Mouse (Mus musculus): ENCODE measurements around the gene Clec4f. TPM values are rescaled to one million over a fixed set of nuclear protein-coding genes. Genes with fewer than 3 reads are reported as not detected.
A peak's percentile ranks its signal among the peaks of the same experiment; 100 is the strongest.
"Not testable (repeated sequence)": the region's sequence is repeated elsewhere in the genome, so short reads cannot be mapped to it uniquely, and the experiment has no call there.

Clec4f gene
- total RNA-seq, 2 experiments from 2014 or later: 0.14 TPM; not detected in 1

DNA sequence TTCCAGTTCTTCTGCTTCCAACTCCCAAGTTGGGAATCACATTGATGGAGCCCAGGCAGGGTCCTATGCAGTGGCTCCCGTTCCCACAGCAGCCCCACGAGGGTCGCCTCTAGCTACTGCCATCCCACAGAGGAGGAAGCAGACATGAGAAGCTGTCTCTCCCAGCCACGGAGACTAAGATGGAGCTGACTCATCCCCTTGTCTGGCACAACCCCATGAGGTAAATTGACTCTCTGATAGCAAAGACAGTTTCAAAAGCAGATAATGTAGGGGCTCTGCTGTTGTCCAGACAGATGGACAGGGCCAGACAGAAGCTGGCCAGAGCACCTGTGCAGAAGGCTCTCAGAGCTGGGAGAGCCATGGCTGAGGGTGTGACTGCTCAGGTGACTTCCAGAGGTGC lies 21.4 kb downstream of the Clec4f start:
- DNase-seq; intact Hi-C loops (cut with DNase I): not testable (repeated sequence)

DNA sequence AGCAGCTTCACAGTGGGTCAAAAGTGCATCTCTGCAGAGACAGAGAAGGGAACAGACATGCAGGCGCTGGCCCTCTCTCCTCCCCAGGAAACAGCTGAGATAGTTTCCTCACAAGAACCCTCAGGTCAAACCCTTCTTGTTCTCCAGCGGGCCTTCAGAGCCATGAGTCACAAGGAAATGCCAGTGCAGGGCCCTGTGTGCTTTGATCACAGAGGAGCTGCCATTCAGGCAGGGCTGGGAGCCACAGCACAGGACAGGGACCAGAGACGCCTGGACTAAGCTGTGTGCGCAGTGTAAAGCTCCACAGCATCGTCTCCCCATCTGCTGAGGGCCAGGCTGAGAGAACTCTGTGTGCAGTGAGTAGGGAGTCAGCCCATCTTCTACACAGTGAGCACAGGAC lies 21.9 kb downstream of the Clec4f start:
- intact Hi-C loops (cut with DNase I); DNase-seq: not testable (repeated sequence)

DNA sequence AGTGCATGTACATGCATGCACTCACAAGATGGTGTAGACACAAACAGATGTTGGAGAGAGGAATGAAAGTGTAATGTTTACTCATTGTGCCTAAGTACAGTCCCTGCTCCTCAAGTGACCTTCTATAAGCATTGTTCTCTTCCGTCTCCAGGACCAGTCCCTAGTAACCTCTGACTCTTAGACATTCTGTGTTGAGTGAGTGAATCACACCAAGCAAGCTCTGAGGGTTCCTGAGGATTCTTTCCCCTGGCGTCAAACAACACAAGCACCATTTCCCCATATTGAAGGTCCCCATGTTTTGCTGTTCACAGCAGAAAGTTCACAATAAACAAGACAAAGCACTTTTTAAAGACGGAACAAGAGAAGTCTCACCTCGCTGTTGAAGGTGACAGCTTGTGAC lies 24.2 kb downstream of the Clec4f start:
- intact Hi-C loops (cut with DNase I): no loop called here
- no peak for DNase-seq

DNA sequence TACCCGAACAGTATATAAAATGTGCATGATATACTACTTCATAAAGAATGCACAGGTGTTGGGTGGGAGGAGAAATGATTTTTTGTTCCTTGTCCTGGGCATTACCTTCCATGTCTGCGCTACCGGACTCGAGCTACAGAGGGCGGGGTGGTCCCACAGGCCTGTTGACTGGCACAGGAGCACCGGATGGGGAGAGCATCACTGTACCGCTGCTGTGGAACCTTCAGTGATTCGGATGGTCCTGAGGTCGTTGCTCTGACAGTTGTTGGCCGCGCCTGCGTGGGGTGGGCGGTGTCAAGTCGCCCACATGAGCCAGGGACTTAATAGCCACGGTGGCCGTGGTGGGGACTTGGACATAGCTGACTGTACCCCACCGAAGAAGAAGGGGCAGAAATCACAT lies 29.2 kb downstream of the Clec4f start:
- intact Hi-C loops (cut with DNase I): no loop called here
- no peak for DNase-seq

DNA sequence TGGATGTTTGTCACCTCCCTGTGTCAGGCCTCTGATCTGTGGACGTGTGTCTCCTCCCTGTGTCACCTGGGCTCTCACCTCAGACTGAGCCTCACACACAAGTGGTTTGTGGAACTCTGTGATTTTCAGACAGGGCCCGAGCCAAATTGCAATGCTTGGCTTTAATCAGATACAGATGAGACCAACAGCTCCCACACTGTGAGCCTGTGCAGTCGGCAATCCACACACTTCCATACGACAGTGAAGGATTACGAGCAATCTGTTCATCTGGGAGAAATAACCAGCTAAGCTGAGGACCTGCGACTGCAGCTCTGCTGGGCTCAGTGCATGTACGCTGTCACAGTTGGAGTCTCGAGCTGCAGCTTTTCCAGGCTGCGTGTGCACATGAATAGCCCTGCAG lies 36.0 kb downstream of the Clec4f start:
- no peak for DNase-seq
- intact Hi-C loops (cut with DNase I): no loop called here

DNA sequence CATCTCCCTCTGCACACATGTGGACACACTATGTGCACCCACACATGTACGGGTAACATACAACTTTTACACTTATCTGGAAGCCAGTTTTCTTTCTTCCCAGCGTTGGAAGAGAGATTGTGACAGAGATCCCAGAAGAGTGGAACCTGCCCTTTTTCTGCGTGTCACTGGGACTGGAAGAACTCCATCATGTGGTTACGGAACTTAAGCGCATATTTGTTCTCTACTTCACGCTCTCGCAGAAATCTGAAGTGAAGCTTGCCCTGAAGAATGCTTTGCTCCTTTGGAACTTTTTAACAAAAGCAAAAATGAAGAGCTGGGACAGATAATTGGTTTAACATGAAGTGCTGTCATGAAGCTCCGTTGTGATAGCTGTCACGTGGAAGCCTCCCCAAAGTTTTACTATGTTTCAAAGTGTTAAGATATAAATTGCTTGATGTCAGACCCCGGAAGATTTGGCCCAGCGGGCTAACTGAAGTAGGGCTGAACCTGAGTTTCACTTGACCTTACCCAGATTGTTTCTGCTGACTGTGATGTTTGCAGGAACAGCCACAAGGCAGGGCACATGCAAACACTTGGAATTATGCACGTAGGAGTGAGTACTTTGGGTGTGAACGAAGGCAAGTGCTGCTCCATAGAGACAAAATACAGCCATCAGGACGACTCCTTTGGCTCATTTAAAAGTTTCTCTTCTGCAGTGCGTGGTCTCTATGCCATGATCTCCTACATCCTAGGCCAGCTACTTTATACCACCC lies 38.2 kb downstream of the Clec4f start:
- intact Hi-C loops (cut with DNase I): no loop called here
- DNase-seq: no peak

DNA sequence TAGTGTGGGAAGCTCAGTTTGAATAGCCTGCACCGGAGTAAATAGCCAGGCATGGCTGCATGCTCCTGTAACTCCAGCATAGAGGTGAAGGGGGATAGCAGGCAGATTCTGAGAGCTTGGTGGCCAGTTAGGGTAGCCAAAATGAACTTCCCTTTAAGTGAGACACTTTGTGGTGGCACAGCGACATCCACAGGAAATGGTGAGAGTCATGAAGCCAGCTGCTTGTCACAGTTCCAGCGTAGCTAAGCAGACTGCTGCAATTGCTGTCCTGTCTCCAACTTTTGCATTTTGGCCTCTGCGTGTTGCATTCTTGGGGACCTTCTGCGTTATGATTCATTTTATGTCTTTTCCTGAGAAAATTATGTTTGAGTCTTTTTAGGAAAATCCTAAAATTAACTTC lies 39.5 kb downstream of the Clec4f start:
- DNase-seq: peak; percentile 45
- intact Hi-C loops (cut with DNase I): no loop called here

- intact Hi-C loops (cut with DNase I): no loop called here
- DNase-seq: no peak
Observed at GRCm38 (mm10) chr6:83614469-83614868, 41.5 kb downstream of the Clec4f start.

- intact Hi-C loops (cut with DNase I): no loop called here
- DNase-seq: no peak
Observed at GRCm38 (mm10) chr6:83612976-83613375, 43.0 kb downstream of the Clec4f start.

GRCm38 (mm10) chr6:83599636-83600174 lies 56.3 kb downstream of the Clec4f start:
- intact Hi-C loops (cut with DNase I): no loop called here
- no peak for DNase-seq

GRCm38 (mm10) chr6:83599060-83599550 lies 56.9 kb downstream of the Clec4f start:
- no peak for DNase-seq
- intact Hi-C loops (cut with DNase I): no loop called here

DNA sequence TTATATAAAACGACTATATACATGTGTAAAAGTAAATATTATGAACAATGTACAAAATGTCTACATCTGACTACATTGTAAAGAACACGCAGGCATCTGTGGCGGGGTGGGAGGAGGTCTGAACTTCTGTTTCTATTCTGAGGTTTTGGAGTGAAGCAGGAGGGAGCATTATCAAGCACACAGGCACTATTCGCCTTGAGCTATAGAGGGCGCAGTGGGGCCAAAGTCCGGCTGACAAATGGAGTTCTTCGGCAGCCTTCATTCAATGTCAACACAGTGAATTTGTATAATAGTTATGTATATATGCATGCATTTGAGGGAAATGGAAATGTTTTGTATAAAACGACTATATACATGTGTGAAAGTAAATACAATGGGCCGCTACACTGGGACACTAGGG lies 57.3 kb downstream of the Clec4f start:
- intact Hi-C loops (cut with DNase I): no loop called here
- DNase-seq: peak; percentile 43

- DNase-seq: no peak
- intact Hi-C loops (cut with DNase I): no loop called here
Observed at GRCm38 (mm10) chr6:83597988-83598387, 58.0 kb downstream of the Clec4f start.

DNA sequence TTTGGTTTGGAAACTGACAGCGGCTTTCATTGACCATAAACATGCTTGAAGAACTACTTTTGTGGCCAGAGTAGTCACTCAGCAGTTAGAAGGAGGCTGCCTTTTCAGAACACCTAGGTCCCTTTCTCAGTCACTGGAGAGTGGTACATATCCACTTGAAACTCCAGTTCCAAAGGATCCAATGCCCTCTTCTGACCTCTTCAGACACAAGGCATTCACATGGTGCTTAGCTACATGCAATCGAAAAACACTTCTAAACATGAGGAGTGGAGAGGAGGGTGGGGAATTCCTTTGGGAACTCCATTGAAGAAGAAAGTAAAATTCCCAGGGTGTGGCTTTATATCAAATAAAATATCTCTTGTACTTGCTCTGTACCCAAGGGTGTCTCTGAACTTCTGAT lies 61.0 kb downstream of the Clec4f start:
- DNase-seq: no peak
- intact Hi-C loops (cut with DNase I): no loop called here

Other genes with a start within 250 kb of the Clec4f start
- 100 to 1,000 TPM; 112 to 117 TPM for gene Tet3, start 197.1 kb downstream of the Clec4f start, total RNA-seq (2021)
- 10 to 100 TPM; 31.3 to 34.8 TPM for gene Dguok, start 149.2 kb downstream of the Clec4f start, total RNA-seq (2021)
- gene Actg2, start 119.9 kb downstream of the Clec4f start, total RNA-seq (2021): under 1 TPM in 1 of 2 experiments, not detected in 1; 0.56 TPM
- 10 to 100 TPM; 48.5 to 51.1 TPM for gene Stambp, start 83.5 kb downstream of the Clec4f start, total RNA-seq (2021)
- gene Cd207, start 21.7 kb upstream of the Clec4f start, total RNA-seq (2021): not detected
- not detected for gene Vax2, start 55.1 kb upstream of the Clec4f start, total RNA-seq (2021)
- gene Atp6v1b1, start 86.8 kb upstream of the Clec4f start, total RNA-seq (2021): 1 to 10 TPM in 1 of 2 experiments, under 1 TPM in 1; 0.68 to 1.0 TPM
- gene Ankrd53, start 106.5 kb upstream of the Clec4f start, total RNA-seq (2021): not detected
- 10 to 100 TPM; 51.3 to 58.7 TPM for gene Tex261, start 119.6 kb upstream of the Clec4f start, total RNA-seq (2021)
- gene Nagk, start 138.8 kb upstream of the Clec4f start, total RNA-seq (2021): 10 to 100 TPM; 76.7 to 83.1 TPM
- gene Paip2b, start 175.6 kb upstream of the Clec4f start, total RNA-seq (2021): 10 to 100 TPM; 58.2 to 70.8 TPM
- gene Zfp638, start 210.9 kb upstream of the Clec4f start, total RNA-seq (2021): 100 to 1,000 TPM; 148 to 161 TPM

All from left cerebral cortex, postnatal 4 days (tissue).